Comparison of ENCODE assay signal across 16 mouse cellular contexts in the genomic region with DNA sequence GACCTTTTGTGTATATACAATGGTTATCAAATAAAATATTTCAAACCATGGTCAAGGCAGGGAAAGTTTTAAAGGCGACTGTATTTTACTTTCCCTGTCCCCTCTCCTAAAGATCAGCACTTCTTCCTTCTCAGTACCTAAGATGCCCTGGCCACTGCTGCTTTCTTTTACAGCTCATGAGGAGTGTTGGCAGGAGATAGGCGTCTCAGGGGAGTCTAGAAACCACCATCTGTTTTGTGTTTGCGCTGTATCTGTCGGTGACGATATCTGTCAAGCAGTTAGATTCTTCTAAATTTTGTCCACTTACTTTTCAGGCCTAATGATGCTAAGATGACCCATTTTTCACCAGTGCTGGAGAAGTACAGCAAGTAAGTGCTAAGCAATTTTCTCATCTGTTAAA. TPM values are rescaled to one million over a fixed set of nuclear protein-coding genes. Genes with fewer than 3 reads are reported as not detected.
DNase-seq lines count a peak whose midpoint lies in the region; ATAC-seq and TF ChIP-seq lines count a peak whose summit lies in the region.
"Had no signal": no experiment of that assay in that cellular context is flagged by ENCODE, and none has a peak within 500 bp of the region (broad histone marks: within the 10 kb centered on the region; RNA-seq: fewer than 3 reads in every experiment).

No protein-coding gene starts in this region.

- DNase-seq in forebrain, embryonic 14.5 days (ENCODE audit: low spot score): peak; percentile 11
- DNase-seq in forebrain, embryonic 10.5 days (ENCODE audit: extremely low spot score, low spot score): no peak
- no peak for DNase-seq in testis, postnatal 14 days (ENCODE audit: low spot score)
- DNase-seq in gastrocnemius, adult 8-10 months (ENCODE audit: low spot score in 2 of 2): peak; percentile 2 to 3
- DNase-seq in adrenal gland, adult 2 months: no peak
- no peak for DNase-seq in kidney, adult 11 months
- no peak for DNase-seq in urinary bladder, adult 18-20 months (ENCODE audit: low spot score in 2 of 2)
- DNase-seq: adrenal gland, postnatal 25 days; liver, embryonic 13.5 days; lung, postnatal 14 days; midbrain, embryonic 14.5 days; right cerebral cortex, adult 18-20 months had no signal

- no peak overlapping the region for H3K9ac ChIP-seq in forebrain, embryonic 14.5 days (ENCODE audit: low read length)
- H3K9ac ChIP-seq: liver, embryonic 13.5 days; neural tube, embryonic 12.5 days had no signal

- no peak overlapping the region for H3K4me2 ChIP-seq in forebrain, embryonic 14.5 days (ENCODE audit: low read length)
- H3K4me2 ChIP-seq: liver, embryonic 13.5 days; neural tube, embryonic 12.5 days had no signal

- TF ChIP-seq POLR2A in testis, adult 2 months (IDR thresholded peaks at IDR 0.05; ENCODE audit: control insufficient read depth, low read depth, low read length): no peak

- no peaks in the 10 kb centered on the region for H3K4me1 ChIP-seq in forebrain, embryonic 14.5 days (ENCODE audit: control insufficient read depth, insufficient read depth, low read length)
- no peaks in the 10 kb centered on the region for H3K4me1 ChIP-seq in forebrain, embryonic 10.5 days
- H3K4me1 ChIP-seq in testis, adult 2 months (ENCODE audit: control insufficient read depth, insufficient read depth, low read length): no peaks in the 10 kb centered on the region
- H3K4me1 ChIP-seq: liver, embryonic 13.5 days; neural tube, embryonic 12.5 days had no signal

- no peak overlapping the region for H3K27ac ChIP-seq in forebrain, embryonic 14.5 days (ENCODE audit: low read depth, low read length)
- H3K27ac ChIP-seq in forebrain, embryonic 10.5 days: no peak overlapping the region
- no peak overlapping the region for H3K27ac ChIP-seq in testis, adult 2 months (ENCODE audit: control insufficient read depth, insufficient read depth, low read depth, low read length)
- H3K27ac ChIP-seq: liver, embryonic 13.5 days; neural tube, embryonic 12.5 days had no signal

- no peak overlapping the region for H3K4me3 ChIP-seq in forebrain, embryonic 14.5 days (ENCODE audit: low read depth, low read length)
- no peak overlapping the region for H3K4me3 ChIP-seq in forebrain, embryonic 10.5 days
- peak overlapping the region; percentile 17; the same call in 1 of the 2 replicates for H3K4me3 ChIP-seq in testis, adult 2 months (ENCODE audit: control insufficient read depth, low read depth, low read length)
- H3K4me3 ChIP-seq: liver, embryonic 13.5 days; neural tube, embryonic 12.5 days had no signal

- H3K27me3 ChIP-seq in forebrain, embryonic 14.5 days (replicated peaks; ENCODE audit: control insufficient read depth, insufficient read depth, low read length): no peaks in the 10 kb centered on the region
- no peaks in the 10 kb centered on the region for H3K27me3 ChIP-seq in forebrain, embryonic 10.5 days (ENCODE audit: poor library complexity, severe bottlenecking)
- no peaks in the 10 kb centered on the region for H3K27me3 ChIP-seq in testis, adult 2 months (ENCODE audit: control insufficient read depth, insufficient read depth, low read length)
- H3K27me3 ChIP-seq: liver, embryonic 13.5 days; neural tube, embryonic 12.5 days had no signal

- 77% methylated on average over 5 of the region's 5 CpGs for WGBS in forebrain, embryonic 14.5 days
- WGBS in forebrain, embryonic 10.5 days: 75% methylated on average over 5 of the region's 5 CpGs

- H3K36me3 ChIP-seq in forebrain, embryonic 14.5 days (ENCODE audit: control insufficient read depth, insufficient read depth, low read length): no peaks in the 10 kb centered on the region
- no peaks in the 10 kb centered on the region for H3K36me3 ChIP-seq in forebrain, embryonic 10.5 days (replicated peaks)
- no peaks in the 10 kb centered on the region for H3K36me3 ChIP-seq in testis, adult 2 months (ENCODE audit: control insufficient read depth, insufficient read depth, low read length)
- H3K36me3 ChIP-seq: liver, embryonic 13.5 days; neural tube, embryonic 12.5 days had no signal

- TF ChIP-seq CTCF in testis, adult 2 months (IDR thresholded peaks at IDR 0.05; ENCODE audit: control insufficient read depth, insufficient read depth, insufficient replicate concordance, low read depth, low read length): no peak

- no peak for ATAC-seq in forebrain, embryonic 14.5 days

- H3K9me3 ChIP-seq in forebrain, embryonic 14.5 days (replicated peaks; ENCODE audit: control insufficient read depth, low read length): no peaks in the 10 kb centered on the region
- no peaks in the 10 kb centered on the region for H3K9me3 ChIP-seq in forebrain, embryonic 10.5 days
- H3K9me3 ChIP-seq: liver, embryonic 13.5 days; neural tube, embryonic 12.5 days had no signal

RNA-seq across cellular contexts. Expression of gene Sphkap, which starts 43.3 kb away (rescaled TPM):
- polyA plus RNA-seq in forebrain, embryonic 14.5 days (2014; fragmentation: Nextera tagmentation; extraction: Ambion mirVana): 10.5 and 15.1 TPM in 2 replicates
- polyA plus RNA-seq in forebrain, embryonic 10.5 days (2016; fragmentation: Nextera tagmentation; extraction: Ambion mirVana): 0.22 and 0.34 TPM in 2 replicates
- 16.1 and 16.4 TPM in 2 replicates for polyA plus RNA-seq in testis, adult 2 months (2012; rRNA removed)
- under 1 TPM; 0.19 to 0.40 (median 0.30) TPM for total RNA-seq in gastrocnemius, adult 8-10 months (2022)
- 1 to 10 TPM; 5.8 to 6.6 TPM for total RNA-seq in adrenal gland, adult 2 months (2021)
- polyA plus RNA-seq in adrenal gland, adult 2 months (2012; rRNA removed): 2.0 and 4.2 TPM in 2 replicates
- total RNA-seq: common myeloid progenitor, adult 5-6 weeks; hematopoietic stem cell, adult 5-6 weeks had no signal

Comparison
In these comparisons a context has a peak if more than half of its experiments do, and no peak if none do; other contexts are left out.
1. DNase-seq: peak in forebrain, embryonic 14.5 days (single experiment) and gastrocnemius, adult 8-10 months (2 of 2); none in forebrain, embryonic 10.5 days (single experiment), testis, postnatal 14 days (single experiment), adrenal gland, adult 2 months (single experiment), kidney, adult 11 months (single experiment) and urinary bladder, adult 18-20 months (0 of 2).